Mouse (Mus musculus) megakaryocyte, embryonic 14.5 days (primary cell): ENCODE results near the gene Xlr4b.
"Not testable (repeated sequence)": the region's sequence is repeated elsewhere in the genome, so short reads cannot be mapped to it uniquely, and the experiment has no call there.

Experiments used
- FLI1 ChIP-seq: IDR thresholded peaks from 2 replicates; pipeline ENCODE4 v1.6.1; 2012; ENCODE audit warnings: low read length, inconsistent platforms, mixed read lengths
- GATA1 ChIP-seq: IDR thresholded peaks from 3 replicates; pipeline ENCODE4 v1.6.1; 2012; ENCODE audit warnings: mixed read lengths, low read length, inconsistent platforms, borderline replicate concordance

GRCm38 (mm10) chrX:73213819-73214564 lies at the start of gene Xlr4b:
- not testable (repeated sequence) for TF ChIP-seq GATA1, FLI1
